Mouse (Mus musculus) bone marrow macrophage, adult 2 months (primary cell): ENCODE data around the gene Cuedc2.

Experiments used
- CTCF ChIP-seq: IDR thresholded peaks from 2 replicates; pipeline ENCODE4 v1.5.1; 2012; ENCODE audit warnings: low read depth, mild to moderate bottlenecking, low read length, moderate library complexity
- POLR2A ChIP-seq: IDR thresholded peaks from 2 replicates; pipeline ENCODE4 v1.6.1; 2012; ENCODE audit warnings: mild to moderate bottlenecking, low read depth, low read length, borderline replicate concordance

DNA sequence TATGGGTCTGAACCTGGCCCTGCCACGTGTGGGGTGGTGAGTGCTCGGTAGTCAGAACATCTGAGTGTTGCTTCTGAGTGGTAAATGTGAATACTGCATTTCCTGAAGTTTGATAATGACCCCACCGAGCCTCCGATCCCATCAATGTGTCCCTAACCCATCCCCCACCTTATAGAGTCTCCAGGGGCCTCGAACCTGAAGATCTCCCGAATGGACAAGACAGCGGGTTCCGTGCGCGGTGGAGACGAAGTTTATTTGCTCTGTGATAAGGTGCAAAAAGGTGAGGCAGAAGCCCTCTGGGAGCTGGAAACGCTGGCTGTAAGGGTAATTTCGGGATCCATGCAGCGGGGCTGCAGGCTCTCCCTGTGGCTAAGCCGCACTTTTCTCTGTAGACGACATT is 30.7 kb downstream of the Cuedc2 start:
- TF ChIP-seq POLR2A (no peak), CTCF (no peak)
